Mouse (Mus musculus) adrenal gland, adult 2 months (tissue): ENCODE measurements around the gene Ckap5. TPM values are rescaled to one million over a fixed set of nuclear protein-coding genes. Genes with fewer than 3 reads are reported as not detected.

ENCODE experiments used
- DNase-seq: peaks from one replicate; pipeline ENCODE4 v3.0.0; 2021
- polyA plus RNA-seq: library from polyadenylated mRNA; depleted of rRNA; stranded (reverse); fragments of >200 nt; gene quantifications from 2 replicates; pipeline ENCODE4 v1.2.3, GENCODE M21; 2012; rRNA removed
- total RNA-seq, 2 experiments: library from RNA; stranded (reverse); gene quantifications; 2 replicates each; pipeline ENCODE4 v1.2.3; 2021

Ckap5 gene
- total and polyA plus RNA-seq, 3 experiments = 2.9 to 40.3 (median 36.6) TPM

DNA sequence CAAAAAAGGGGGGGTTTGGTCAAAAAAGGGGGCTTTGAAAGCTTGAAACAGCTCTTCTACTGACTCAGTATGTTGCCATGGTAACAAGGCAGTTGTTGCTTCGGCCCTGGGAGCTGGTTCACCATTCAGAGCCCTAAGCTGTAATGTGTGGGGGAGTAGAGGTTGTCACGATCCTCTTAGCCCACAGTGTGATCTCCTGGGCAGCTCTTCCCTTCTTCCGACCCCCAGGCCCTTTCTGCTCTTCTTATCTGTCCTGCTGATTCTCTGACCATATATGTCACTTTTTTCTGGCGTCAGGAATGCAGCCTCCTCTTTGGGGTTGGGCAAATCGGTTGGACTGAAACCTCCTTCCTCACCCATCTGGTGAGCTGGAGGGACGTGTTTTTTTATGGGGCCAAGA is 126.3 kb downstream of the Ckap5 start:
- no peak for DNase-seq

DNA sequence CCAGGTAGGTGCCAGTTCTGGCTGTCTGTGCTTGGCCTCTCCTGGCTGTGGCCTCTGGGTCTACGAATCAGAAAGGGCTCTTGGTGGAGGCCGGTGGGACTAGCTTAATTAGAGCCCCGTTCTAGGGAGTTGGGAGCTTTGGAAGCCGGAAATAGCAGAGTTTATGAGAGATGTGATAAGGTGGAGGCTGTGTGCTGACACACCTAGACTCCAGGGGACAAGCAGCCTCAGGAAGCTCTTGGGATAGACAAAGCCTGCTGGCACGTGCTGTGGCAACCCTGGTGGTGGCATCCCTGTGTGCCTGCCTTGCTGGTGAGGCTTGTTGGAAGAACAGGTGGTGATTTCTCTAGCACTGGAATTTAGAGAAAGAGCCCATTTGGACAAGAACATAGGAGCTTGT is 128.8 kb downstream of the Ckap5 start:
- DNase-seq = no peak

DNA sequence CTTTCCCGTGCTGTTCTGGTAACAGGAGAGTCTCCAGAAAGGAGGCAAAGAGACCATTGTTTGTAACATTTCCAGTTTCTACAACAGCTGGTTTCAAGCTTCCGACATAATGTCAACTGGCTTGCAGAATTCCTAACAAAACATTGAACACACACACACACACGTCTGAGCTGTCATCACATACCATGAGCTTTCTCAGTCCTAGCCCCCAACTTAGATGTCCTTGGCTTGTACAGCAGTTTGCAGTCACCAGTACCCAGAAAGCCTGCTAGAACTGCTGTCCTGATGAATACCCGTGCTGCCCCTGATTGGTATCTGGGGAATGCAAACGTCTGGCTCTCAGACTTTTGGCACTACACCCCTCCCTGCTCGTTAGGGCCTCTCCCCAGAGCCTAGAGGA is 129.3 kb downstream of the Ckap5 start:
- no peak for DNase-seq

DNA sequence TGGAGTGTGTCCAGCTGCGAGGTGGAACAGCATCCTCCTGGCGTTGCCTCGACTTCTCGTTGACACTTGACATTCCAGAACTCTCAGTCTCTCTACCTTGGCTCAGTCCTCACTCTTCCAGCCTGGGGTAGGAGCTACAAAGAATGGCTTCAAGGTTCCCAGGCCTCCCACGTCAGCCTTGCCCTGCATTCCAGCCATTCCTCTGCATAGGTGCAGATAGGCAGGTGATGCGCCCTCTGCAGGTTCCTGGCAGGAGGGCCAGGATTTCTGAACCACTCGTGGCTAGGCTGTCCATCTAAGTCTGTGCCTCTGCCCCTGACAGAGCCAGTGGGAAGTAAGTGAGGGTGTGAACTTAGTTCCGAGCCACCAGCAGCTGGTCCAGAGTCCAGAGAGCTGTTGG is 130.2 kb downstream of the Ckap5 start:
- no peak for DNase-seq

DNA sequence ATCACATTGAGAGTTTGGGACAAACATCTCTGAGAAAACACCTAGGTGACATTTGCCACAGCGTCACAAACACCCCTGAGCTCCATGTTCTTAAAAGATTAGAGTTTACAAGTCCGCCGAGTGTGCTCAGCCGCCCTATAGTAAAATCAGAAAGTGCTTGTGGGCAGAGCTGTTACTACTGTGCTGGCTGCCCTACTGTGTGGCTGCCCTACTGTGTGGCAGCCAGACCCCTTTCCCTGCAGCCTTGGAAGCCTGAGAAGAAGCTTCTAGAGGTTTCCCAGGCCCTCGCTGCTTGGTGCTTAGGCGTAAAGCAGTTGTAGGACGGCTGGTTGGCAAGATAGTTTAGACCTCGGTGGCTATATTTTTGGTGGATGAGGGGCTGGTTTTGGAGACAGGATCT is 133.1 kb downstream of the Ckap5 start:
- no peak for DNase-seq

DNA sequence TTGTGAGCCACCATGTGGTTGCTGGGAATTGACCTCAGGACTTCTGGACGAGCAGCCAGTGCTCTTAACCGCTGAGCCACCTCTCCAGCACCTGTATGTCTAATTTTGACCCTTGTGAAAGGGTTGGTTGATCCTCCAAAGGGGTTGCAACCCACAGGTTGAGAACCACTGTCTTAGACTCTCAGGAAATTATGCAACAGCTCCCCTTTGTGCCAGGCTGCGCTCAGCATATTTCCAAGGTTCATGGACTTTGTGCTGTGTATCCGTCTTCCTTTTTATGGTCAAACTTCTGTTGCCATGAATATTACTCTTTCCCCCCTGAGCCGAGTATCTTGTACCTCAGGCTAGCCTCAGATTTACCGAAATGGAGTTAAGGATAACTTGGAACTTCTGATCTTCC is 134.4 kb downstream of the Ckap5 start:
- DNase-seq = no peak

DNA sequence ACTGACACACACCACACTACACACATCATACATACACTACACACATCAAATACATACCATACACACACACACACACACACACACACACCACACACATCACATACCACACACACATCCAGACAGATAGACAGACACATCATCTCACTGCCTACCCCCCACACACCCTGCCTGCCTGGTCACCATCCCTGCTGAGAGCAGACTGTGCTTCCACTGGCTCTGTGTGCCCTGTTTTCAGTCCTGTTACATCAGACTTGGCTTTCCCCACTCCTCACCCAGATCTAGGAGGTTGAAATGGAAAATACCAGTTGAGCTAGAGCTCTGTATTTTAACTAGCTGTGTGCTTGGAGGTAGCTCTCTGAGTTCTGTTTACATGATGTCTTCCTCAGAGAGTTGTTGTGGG is 138.2 kb downstream of the Ckap5 start:
- DNase-seq = no peak

DNA sequence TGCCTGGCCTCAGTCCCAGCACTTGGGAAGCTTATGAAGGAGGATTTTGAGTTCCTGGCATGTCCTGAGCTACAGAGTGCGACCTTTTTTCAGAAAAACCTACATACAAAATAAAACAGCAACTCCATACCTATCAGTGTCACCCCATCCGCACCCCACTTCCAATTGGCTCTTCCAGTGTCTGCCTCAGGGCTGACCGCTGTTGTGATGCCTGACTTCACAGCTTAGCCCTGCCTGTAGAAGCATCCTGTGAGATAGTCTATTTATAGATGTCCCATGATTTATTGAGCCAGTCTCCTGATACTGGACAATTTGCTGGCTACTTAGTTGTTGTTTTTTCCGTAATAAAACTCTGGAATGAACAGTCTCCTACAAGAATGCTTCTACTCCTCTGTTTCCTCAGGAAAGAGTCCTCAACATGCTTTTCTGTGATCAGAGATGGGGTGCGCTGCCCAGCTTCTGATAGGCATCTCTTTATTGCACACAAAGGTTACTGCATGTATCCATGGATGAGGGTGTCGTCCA is 139.9 kb downstream of the Ckap5 start:
- no peak for DNase-seq

DNA sequence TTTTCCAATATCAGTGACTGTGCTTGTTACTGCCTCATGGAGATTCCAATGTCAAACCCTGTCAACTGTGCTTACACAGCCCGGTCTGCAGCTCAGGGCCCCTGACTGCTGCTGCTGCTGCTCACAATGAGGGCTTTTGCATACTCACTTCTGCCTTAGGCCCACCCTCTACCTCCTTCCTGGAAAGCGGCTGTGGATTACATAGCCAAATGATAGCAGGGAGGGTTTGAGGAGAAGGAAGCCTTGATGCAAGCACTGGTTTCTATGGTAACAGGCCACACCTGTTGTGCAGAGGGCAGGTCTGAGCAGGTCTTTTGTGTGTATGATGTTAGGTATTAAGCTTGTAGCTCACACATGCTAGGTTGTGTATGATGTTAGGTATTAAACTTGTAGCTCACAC is 141.2 kb downstream of the Ckap5 start:
- no peak for DNase-seq

DNA sequence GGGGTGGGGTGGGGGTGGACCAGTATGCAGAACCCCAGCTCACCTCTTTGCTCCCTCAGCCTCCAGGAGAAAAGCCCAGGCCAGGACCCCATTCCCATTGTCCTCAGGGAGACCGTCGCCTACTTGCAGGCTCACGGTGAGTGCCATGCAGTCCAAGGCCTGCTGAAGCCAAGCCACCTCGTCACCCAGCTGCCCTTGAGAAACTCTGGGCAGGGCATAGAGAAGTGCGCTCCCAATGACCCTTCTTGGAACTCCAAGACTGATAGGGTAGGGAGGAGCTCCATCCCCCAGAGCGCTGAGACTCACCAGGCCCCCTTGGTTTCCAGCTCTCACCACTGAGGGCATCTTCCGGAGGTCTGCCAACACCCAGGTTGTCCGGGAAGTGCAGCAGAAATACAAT is 142.8 kb downstream of the Ckap5 start:
- DNase-seq = peak; percentile 59

DNA sequence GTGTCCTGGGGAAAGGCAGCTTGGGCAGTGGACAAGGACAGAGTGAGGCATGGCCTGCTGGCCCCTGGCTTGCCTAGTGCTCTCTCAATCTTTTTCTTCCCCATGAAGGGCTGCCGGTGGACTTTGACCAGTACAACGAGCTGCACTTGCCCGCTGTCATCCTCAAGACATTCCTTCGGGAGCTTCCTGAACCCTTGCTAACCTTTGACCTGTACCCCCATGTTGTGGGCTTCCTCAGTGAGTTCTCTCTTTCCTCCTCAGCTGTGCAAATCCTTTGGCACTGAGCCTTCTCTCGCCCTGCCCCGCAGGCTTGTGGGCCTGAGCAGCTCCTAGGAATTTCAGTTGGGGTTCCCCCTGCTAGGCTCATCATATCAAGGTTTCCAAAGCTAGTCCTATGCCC is 143.5 kb downstream of the Ckap5 start:
- no peak for DNase-seq

Other genes with a start within 250 kb of the Ckap5 start
- 10 to 100 TPM; 14.7 to 19.2 TPM for gene 1110051M20Rik, start 82.1 kb upstream of the Ckap5 start, total RNA-seq
- gene 1110051M20Rik, start 82.1 kb upstream of the Ckap5 start, polyA plus RNA-seq = 14.9 and 16.0 TPM in 2 replicates
- gene Lrp4, start 69.3 kb upstream of the Ckap5 start, total RNA-seq = 1 to 10 TPM; 3.5 to 6.5 TPM
- 2.0 and 2.4 TPM in 2 replicates for gene Lrp4, start 69.3 kb upstream of the Ckap5 start, polyA plus RNA-seq
- 1 to 10 TPM in 1 of 2 experiments, under 1 TPM in 1; 0.38 to 2.9 TPM for gene F2, start 109.7 kb downstream of the Ckap5 start, total RNA-seq
- 1.2 TPM in 1 of 2 replicates, not detected in the other for gene F2, start 109.7 kb downstream of the Ckap5 start, polyA plus RNA-seq
- 1 to 10 TPM; 8.0 to 9.6 TPM for gene Zfp408, start 123.0 kb downstream of the Ckap5 start, total RNA-seq
- 18.9 and 20.5 TPM in 2 replicates for gene Zfp408, start 123.0 kb downstream of the Ckap5 start, polyA plus RNA-seq
- 10 to 100 TPM; 64.4 to 65.4 TPM for gene Arhgap1, start 123.1 kb downstream of the Ckap5 start, total RNA-seq
- 52.9 and 65.8 TPM in 2 replicates for gene Arhgap1, start 123.1 kb downstream of the Ckap5 start, polyA plus RNA-seq
- gene Atg13, start 183.8 kb downstream of the Ckap5 start, total RNA-seq = 10 to 100 TPM; 58.5 to 61.7 TPM
- 43.9 and 59.4 TPM in 2 replicates for gene Atg13, start 183.8 kb downstream of the Ckap5 start, polyA plus RNA-seq
- 10 to 100 TPM in 1 of 2 experiments, 1 to 10 TPM in 1; 6.8 to 12.0 TPM for gene Harbi1, start 184.1 kb downstream of the Ckap5 start, total RNA-seq
- 1.8 and 2.0 TPM in 2 replicates for gene Harbi1, start 184.1 kb downstream of the Ckap5 start, polyA plus RNA-seq
- gene Ambra1, start 203.4 kb downstream of the Ckap5 start, total RNA-seq = 10 to 100 TPM; 31.0 to 34.1 TPM
- 23.8 and 29.8 TPM in 2 replicates for gene Ambra1, start 203.4 kb downstream of the Ckap5 start, polyA plus RNA-seq